Mouse (Mus musculus): ENCODE measurements around the gene Wdr20. TPM values are rescaled to one million over a fixed set of nuclear protein-coding genes. Genes with fewer than 3 reads are reported as not detected.
A peak's percentile ranks its signal among the peaks of the same experiment; 100 is the strongest.

The Wdr20 gene
- polyA plus RNA-seq, 1 experiment from 2014 or later = 22.1 TPM

DNA sequence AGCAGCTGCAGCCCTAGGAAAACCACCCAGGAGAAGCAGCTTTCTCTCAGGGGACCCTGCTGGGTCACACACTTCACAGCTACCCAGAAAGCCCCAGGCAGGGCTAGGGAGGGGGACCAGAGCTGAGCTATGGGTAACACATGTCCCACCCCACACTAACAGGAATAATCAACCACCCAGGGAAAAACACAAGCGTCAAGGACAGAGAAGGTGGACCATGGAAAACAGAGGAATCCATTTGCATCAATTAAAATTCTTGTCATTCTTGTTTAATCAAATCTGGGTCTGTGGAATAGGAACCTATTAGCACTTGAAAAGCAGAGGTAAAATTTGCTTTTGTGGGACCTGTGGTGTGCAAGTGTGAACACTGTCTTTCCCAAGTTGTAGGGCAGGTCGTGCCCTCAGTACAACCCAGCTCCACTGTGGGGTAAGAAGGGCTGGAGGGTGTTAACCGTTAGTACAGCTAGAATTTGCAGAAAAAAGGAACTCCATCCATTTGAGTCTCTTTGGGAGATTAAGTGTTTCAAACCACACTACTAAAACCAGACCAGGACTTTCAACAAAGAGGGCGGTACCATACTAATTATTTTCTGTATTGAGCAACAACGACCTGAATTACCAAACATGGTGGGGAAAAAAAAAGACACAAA, 99.6 kb downstream of the Wdr20 start:
- WGBS = 32% methylated on average over 5 of the region's 5 CpGs
- H3K27me3 ChIP-seq = no peaks in the 10 kb centered on the region
- no peak overlapping the region for H3K4me2 ChIP-seq
- 0 out of 2 replicates have a peak overlapping the region, but pooled peaks have one; percentile 10 for H3K9ac ChIP-seq
- H3K27ac ChIP-seq = no peak overlapping the region
- peaks cover 11% of the 10 kb centered on the region for H3K4me1 ChIP-seq
- no peaks in the 10 kb centered on the region for H3K9me3 ChIP-seq
- H3K4me3 ChIP-seq = no peak overlapping the region
- no peak for ATAC-seq (ENCODE audit: insufficient number of reproducible peaks, low FRiP score, low TSS enrichment, low read depth)
- no peaks in the 10 kb centered on the region for H3K36me3 ChIP-seq

DNA sequence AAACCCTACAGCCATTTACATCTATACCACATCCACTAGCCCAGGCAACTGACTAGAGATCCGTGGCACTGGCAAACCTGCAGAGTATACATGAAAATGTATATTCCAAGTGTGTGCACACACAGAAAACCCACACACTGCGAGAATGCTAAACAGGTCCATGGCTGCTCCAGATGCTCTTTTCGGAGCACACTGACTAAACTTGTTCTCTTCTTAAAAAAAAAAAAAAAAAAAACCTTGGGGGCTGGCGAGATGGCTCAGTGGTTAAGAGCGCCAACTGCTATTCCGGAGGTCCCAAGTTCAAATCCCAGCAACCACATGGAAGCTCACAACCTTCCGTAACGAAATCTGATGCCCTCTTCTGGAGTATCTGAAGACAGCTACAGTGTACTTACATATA, 100.1 kb downstream of the Wdr20 start:
- no peak overlapping the region for H3K4me2 ChIP-seq
- H3K27me3 ChIP-seq = no peaks in the 10 kb centered on the region
- no peak for ATAC-seq (ENCODE audit: insufficient number of reproducible peaks, low FRiP score, low TSS enrichment, low read depth)
- no peaks in the 10 kb centered on the region for H3K36me3 ChIP-seq
- H3K27ac ChIP-seq = no peak overlapping the region
- WGBS = 87% methylated on average over 8 of the region's 8 CpGs
- no peak overlapping the region for H3K4me3 ChIP-seq
- no peaks in the 10 kb centered on the region for H3K9me3 ChIP-seq
- 0 out of 2 replicates have a peak overlapping the region, but pooled peaks have one; percentile 10 for H3K9ac ChIP-seq
- peaks cover 11% of the 10 kb centered on the region for H3K4me1 ChIP-seq

- Histone ChIP-seq H3K4me3 (peak within 1 kb of the TSS; percentile 80), H3K36me3 (no peaks in the 10 kb centered on the region), H3K4me1 (peaks cover 22% of the 10 kb centered on the region), H3K4me2 (peak within 1 kb of the TSS; percentile 64), H3K27ac (0 out of 2 replicates have a peak within 1 kb of the TSS, but pooled peaks have one; percentile 24), H3K9me3 (no peaks in the 10 kb centered on the region), H3K27me3 (0 out of 2 replicates have a peak, but pooled peaks cover 4% of the 10 kb centered on the region), H3K9ac (peak within 1 kb of the TSS; percentile 44)
- WGBS = under 1% methylated on average over 71 of the region's 71 CpGs
- peak; percentile 81 for ATAC-seq (ENCODE audit: insufficient number of reproducible peaks, low FRiP score, low TSS enrichment, low read depth)
Measured at GRCm38 (mm10) chr12:110840348-110841198, 102.8 kb downstream of the Wdr20 start, which contains the start of gene Mok. TSS of gene Mok (minus strand) at chr12:110840939.

GRCm38 (mm10) chr12:110841731-110842493, 104.2 kb downstream of the Wdr20 start:
- 68% methylated on average over 5 of the region's 5 CpGs for WGBS
- Histone ChIP-seq H3K9me3 (no peaks in the 10 kb centered on the region), H3K9ac (no peak overlapping the region), H3K4me3 (no peak overlapping the region), H3K27ac (no peak overlapping the region), H3K4me2 (no peak overlapping the region), H3K36me3 (no peaks in the 10 kb centered on the region), H3K4me1 (peaks cover 27% of the 10 kb centered on the region), H3K27me3 (peaks cover 14% of the 10 kb centered on the region; the same call in 1 of the 2 replicates)
- ATAC-seq (ENCODE audit: insufficient number of reproducible peaks, low FRiP score, low TSS enrichment, low read depth) = no peak

- Histone ChIP-seq H3K4me3 (peak overlapping the region; percentile 52), H3K4me2 (peak overlapping the region; percentile 78), H3K36me3 (no peaks in the 10 kb centered on the region), H3K4me1 (peaks cover 20% of the 10 kb centered on the region), H3K27ac (no peak overlapping the region), H3K27me3 (peaks cover 22% of the 10 kb centered on the region; the same call in 1 of the 2 replicates), H3K9me3 (no peaks in the 10 kb centered on the region), H3K9ac (0 out of 2 replicates have a peak overlapping the region, but pooled peaks have one; percentile 24)
- WGBS = 19% methylated on average over 32 of the region's 32 CpGs
- no peak for ATAC-seq (ENCODE audit: insufficient number of reproducible peaks, low FRiP score, low TSS enrichment, low read depth)
Measured at GRCm38 (mm10) chr12:110843194-110844048, 105.7 kb downstream of the Wdr20 start.

- 2% methylated on average over 42 of the region's 42 CpGs for WGBS
- Histone ChIP-seq H3K27me3 (peaks cover 22% of the 10 kb centered on the region), H3K4me2 (peak overlapping the region; percentile 78), H3K4me1 (peaks cover 20% of the 10 kb centered on the region), H3K9ac (peak overlapping the region; percentile 24; the same call in 1 of the 2 replicates), H3K36me3 (no peaks in the 10 kb centered on the region), H3K27ac (peak overlapping the region; percentile 80), H3K4me3 (peak overlapping the region; percentile 52), H3K9me3 (no peaks in the 10 kb centered on the region)
- 0 out of 2 replicates have a peak, but pooled peaks have one; percentile 9 for ATAC-seq (ENCODE audit: insufficient number of reproducible peaks, low FRiP score, low TSS enrichment, low read depth)
Measured at GRCm38 (mm10) chr12:110844227-110845130, 106.7 kb downstream of the Wdr20 start.

- H3K4me1 ChIP-seq = peaks cover 24% of the 10 kb centered on the region
- H3K36me3 ChIP-seq = no peaks in the 10 kb centered on the region
- ATAC-seq (ENCODE audit: insufficient number of reproducible peaks, low FRiP score, low TSS enrichment, low read depth) = peak; percentile 85
- H3K9me3 ChIP-seq = no peaks in the 10 kb centered on the region
- 0 out of 2 replicates have a peak overlapping the region, but pooled peaks have one; percentile 24 for H3K9ac ChIP-seq
- WGBS = under 1% methylated on average over 36 of the region's 36 CpGs
- peak overlapping the region; percentile 52 for H3K4me3 ChIP-seq
- peak overlapping the region; percentile 78 for H3K4me2 ChIP-seq
- peak overlapping the region; percentile 80 for H3K27ac ChIP-seq
- peaks cover 22% of the 10 kb centered on the region for H3K27me3 ChIP-seq
Measured at GRCm38 (mm10) chr12:110845131-110845880, 107.6 kb downstream of the Wdr20 start.

DNA sequence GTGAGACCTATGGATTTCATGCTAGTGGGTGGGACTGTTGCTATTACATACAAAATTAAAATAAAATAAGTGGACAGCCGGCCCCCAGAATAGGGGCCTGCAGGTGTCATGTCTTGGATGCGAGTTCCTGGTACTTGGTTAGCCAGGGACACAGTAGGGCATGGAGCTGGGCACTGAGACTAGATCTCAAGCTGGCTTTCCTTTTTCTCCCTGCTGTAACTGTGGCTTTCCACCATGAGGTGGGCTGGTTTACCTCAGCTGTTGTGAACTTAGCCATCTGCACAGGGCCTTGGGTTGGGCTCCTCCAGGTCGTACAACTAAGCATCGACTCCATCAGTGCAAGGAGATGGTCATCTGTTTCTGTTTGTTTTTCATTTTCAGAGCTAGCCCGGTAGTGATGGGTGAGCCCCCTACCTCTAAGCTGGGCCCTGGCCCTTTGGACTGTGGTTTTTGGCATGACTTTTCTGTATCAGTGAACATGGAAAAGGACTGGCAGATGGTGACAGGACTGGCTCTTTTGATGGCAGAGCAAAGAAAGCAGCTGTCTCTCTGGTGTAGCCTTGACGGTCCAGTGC, 108.5 kb downstream of the Wdr20 start:
- Histone ChIP-seq H3K9ac (no peak overlapping the region), H3K4me2 (peak overlapping the region; percentile 78), H3K36me3 (no peaks in the 10 kb centered on the region), H3K4me3 (peak overlapping the region; percentile 52), H3K27me3 (peaks cover 22% of the 10 kb centered on the region), H3K27ac (no peak overlapping the region), H3K9me3 (no peaks in the 10 kb centered on the region), H3K4me1 (peaks cover 31% of the 10 kb centered on the region)
- WGBS = 68% methylated on average over 6 of the region's 6 CpGs
- ATAC-seq (ENCODE audit: insufficient number of reproducible peaks, low FRiP score, low TSS enrichment, low read depth) = no peak

Data from limb, embryonic 15.5 days (tissue).